Mouse (Mus musculus) thymus, postnatal 10 days (tissue): ENCODE data around the gene Gm20696.

Experiments
- DNase-seq, 2 experiments: peaks; one replicate each; pipeline ENCODE4 v3.0.0; 2021; ENCODE audit warnings: low spot score in 2 of 2

Gene Gm20696

GRCm38 (mm10) chr6:99289220-99289619 lies 377.4 kb downstream of the Gm20696 start:
- DNase-seq: no peak

DNA sequence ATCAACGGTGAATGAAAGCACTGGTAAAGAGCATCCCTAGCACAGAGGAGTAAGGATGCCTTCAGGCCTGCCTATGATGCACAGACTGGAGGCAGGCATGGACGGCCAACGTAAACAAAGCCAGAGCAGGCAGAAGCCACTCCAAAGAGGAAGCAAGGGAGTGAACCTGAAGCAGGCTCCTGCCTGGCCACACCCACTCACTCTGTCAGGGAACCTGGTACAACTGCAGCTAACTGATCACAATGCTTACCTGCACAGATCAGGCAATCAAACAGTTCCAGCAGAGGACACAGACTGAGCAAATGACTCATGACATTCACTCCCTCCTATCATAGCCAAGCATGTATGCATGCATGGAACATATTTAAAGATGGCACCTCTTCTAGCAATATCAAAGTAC lies 381.6 kb downstream of the Gm20696 start:
- no peak for DNase-seq

DNA sequence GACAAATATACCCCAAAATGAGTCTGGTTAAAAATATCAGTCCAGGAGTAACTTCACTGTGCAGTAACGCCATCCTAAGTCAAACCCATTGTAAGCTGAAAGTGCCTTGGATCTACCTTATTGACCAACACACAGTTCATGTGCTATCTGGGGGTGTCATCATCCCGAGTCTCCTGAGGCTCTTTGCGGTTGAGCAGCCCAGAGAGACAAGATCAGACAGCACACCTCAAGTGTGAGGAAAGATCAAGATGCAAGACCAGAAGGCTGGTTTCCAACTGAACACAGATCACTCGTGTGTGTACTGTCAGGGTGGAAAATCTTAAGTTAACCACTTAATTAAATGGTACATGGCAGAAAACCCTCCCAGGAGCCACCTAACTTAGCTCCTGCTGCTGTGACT lies 382.6 kb downstream of the Gm20696 start:
- DNase-seq: no peak

- peak in 1 of 2 experiments; percentile 31 for DNase-seq
These were observed 383.5 kb downstream of the Gm20696 start for GRCm38 (mm10) chr6:99282866-99283657.

DNA sequence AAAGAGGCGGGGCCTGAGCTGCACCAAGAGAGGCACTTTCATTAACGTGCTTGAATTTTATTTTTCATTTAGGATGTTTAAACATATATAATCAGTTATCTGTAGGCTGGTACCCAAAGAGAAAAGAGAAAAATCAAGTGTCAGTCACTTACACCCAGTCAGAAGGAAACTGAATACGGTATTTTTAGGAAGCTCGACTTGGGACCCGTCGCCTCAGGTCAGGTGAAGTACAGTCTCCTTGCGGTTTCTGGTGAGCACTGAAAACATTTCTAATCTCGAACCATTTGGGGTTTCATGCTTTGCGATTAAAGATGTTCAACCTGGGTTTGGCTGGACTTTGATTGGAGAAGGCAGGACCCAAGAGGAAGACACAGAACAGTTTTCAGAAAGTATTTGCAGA lies 385.2 kb downstream of the Gm20696 start:
- no peak for DNase-seq

- DNase-seq: no peak
These were observed 386.0 kb downstream of the Gm20696 start for GRCm38 (mm10) chr6:99280619-99281018.

- DNase-seq: no peak
These were observed 389.3 kb downstream of the Gm20696 start for GRCm38 (mm10) chr6:99277251-99277650.

GRCm38 (mm10) chr6:99276297-99276653 lies 390.3 kb downstream of the Gm20696 start:
- no peak for DNase-seq

DNA sequence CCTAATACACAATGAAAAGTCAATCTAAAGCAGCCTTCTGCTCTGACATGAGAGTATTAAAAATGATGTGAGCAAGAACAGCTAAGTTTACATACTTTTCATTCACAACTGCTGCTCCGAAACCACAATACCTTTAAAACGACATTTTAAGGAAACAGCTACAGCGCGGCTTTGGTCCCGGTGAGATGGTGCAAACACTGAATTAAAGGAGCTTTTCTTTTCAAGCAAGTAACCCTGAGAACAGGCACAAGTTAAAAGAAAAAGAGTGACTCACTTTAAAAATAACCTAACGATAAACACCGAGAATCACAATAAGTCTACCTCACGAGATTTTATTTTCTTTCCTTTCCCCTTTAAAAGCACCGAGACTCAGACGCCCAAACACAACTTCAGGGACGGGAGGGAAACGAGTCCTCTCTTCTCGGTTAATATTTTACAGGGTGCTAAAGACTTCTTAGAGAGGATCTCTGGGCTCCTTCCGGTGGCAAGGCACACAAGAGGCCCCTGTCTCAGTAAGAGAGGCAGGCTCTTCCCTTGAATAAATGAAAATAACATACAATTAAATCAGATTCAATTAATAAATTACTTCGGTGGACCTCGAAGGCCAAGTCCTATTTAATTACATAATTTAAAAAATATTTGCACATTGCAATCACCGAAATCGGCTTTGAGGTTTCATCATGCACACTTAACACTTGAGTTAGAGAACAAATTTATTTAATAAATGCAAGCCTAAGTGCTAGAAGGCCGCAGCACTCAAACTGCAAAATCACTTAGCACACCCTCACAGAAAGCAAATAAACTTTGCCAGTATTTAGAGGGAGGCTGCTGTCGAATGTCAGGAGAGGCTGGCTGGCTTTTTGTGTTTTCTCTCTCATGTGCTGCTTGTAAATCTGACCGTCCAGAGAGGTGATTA lies 391.0 kb downstream of the Gm20696 start:
- DNase-seq: no peak

- DNase-seq: no peak
These were observed 391.9 kb downstream of the Gm20696 start for GRCm38 (mm10) chr6:99274667-99275066.

DNA sequence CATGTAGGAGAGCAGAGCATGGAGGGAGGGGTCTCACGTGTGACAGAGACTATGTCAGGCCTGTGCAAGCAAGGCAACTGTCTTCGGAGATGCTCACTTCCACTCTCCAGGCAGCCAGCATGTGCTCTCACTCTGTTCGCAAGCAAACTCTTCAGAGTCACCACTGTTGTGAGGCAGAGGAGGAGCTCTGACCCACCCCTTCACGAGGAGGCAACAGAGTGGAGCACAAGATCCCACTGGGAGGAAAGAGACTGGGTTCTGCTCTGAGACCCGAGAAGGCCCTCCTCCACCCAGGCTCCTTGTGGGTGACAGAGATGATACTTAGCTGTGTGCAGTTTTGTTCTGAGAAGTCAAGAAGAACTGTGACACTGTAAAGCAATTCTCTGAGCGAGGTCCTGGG lies 392.4 kb downstream of the Gm20696 start:
- no peak for DNase-seq

DNA sequence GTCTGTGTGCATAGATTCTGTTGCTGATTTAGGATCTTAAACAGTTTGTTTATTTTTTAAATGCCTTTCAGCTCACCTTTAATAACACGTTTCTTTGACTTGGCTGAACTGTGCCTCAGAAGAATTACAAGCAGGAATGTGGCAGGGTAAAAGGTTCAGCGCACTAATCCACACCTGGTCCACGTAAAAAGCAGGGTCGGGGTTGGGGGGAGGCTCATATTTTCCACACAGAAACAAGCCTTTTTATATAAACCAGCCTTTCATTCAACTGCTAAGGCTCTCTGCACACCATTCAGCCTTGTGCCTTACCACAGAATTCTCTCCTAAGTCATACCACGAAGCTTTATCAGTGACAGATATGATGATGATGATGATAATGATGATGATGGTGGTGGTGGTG lies 393.4 kb downstream of the Gm20696 start:
- DNase-seq: no peak

- DNase-seq: no peak
These were observed 394.4 kb downstream of the Gm20696 start for GRCm38 (mm10) chr6:99272174-99272573.

- DNase-seq: no peak
These were observed 394.9 kb downstream of the Gm20696 start for GRCm38 (mm10) chr6:99271741-99272140.

- peak in 1 of 2 experiments; percentile 55 for DNase-seq
These were observed 396.7 kb downstream of the Gm20696 start for GRCm38 (mm10) chr6:99269921-99270320.

DNA sequence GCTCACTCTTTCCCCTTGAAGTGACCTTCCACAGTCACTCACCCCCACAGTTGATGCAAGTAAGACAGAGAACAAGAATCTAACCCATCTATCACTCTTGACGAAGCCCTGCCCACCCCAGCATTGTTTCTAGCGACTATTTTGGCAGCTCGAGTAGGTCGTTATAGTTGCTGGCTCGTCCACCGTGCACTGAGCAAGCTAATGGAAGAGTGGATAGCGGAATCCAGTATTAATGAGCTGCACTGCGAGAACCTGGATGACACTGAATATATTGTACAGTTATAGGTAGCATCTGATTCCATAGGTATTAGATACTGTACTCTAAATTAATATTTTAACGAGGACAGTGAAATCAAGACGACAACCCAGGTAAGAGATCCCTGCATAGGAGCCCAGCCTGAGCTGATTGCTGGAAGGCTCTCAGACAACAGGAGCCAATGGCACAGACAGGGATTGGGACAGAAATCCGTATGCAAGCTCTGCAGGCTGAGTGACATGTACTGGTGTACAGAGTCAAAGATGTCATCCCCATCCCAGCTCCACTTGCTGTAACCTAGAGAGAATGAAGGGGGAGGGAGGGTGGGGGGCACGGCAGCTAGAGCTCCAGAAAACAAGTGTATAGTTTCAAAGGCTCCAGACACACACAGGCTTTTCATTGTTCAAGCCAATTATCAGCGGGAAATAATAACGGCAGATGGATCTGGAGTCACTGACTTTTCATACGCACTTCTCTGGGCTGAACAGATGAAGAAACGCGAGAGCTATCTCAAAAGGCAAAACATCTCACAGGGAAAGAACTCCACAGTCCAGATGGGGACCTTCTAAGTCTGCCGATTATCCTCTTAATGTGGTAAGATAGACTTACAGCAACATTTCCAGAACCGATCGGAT lies 398.2 kb downstream of the Gm20696 start:
- DNase-seq: no peak

GRCm38 (mm10) chr6:99265945-99266656 lies 400.5 kb downstream of the Gm20696 start:
- DNase-seq: peak in 1 of 2 experiments; percentile 32

DNA sequence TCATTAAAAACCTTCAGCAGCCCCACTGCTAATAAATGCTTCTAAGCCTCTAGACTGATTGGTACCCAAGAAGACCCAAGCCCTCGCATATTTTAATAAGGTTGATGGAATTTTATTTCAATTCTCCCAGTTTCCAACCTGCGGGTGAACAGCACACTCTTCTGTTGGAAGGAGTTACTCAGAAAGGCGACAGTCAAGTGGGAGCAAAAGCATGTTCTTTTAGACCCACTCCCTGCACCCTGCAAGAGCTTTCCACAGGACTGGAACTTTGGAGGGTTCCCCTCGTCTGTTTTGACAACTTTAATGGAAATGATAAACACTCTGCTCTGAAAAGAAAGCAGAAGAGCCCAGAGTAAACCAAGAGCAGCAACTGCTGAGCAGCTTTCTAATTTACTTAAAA lies 401.4 kb downstream of the Gm20696 start:
- no peak for DNase-seq

GRCm38 (mm10) chr6:99264192-99265093 lies 402.2 kb downstream of the Gm20696 start:
- no peak for DNase-seq

- DNase-seq: no peak
These were observed 402.8 kb downstream of the Gm20696 start for GRCm38 (mm10) chr6:99263886-99264185.
